Mouse (Mus musculus) heart, postnatal 10 days (tissue): ENCODE results near the gene Rab1a. TPM values are rescaled to one million over a fixed set of nuclear protein-coding genes. Genes with fewer than 3 reads are reported as not detected.
"Not testable (repeated sequence)": the region's sequence is repeated elsewhere in the genome, so short reads cannot be mapped to it uniquely, and the experiment has no call there.

Source experiments
- DNase-seq, 2 experiments: peaks; one replicate each; pipeline ENCODE4 v3.0.0; 2021
- intact Hi-C: fragments of 180-260 bp; cut with DNase I; formaldehyde crosslinking; loops from one replicate; pipeline ENCODE4 v1.15.1; 2025
- total RNA-seq, 2 experiments: library from RNA; stranded (reverse); gene quantifications; 2 replicates each; pipeline ENCODE4 v1.2.3; 2021

The Rab1a gene
- 100 to 1,000 TPM; 163 to 167 TPM for total RNA-seq

DNA sequence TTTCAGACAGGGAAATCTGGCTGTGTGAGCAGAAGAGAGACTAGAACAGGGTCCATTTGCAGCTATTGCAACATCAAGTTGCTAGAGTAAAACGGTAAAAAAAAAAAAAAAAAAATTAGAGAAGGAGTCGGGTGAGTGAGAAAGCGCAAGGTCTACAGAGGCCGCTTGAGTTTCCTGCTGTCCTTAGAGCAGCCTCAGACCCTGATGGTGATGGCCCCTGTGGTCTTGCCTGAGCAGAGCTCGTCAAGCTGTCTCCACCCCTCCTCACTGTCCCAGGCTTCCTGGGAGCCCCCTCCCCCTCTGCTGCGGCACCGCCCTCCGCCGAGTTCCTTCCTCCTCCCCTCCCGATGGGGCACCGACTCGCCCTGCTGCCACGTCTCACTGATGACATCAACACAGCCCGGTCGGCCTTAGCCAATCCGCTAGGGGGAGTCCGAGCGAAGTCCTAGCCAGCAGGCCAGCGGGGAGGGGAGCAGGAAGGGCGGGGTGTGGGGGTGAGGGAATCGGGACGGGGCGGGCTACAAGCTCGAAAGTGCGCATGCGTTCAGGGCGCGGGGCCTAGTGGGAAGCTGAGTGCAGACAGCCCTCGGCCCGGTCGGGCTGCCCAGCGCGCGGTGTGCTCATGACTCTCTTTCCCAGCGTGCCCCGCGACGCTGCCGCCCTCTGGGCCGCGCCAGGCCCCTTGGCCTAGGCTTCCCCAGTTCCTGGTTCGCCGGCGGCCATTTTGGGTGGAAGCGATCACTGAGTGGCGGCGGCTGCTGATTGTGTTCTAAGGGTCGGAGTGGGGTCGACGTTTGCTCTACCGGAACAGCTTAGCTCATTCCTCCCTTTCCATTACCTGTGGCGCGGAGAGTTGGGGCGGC, at the start of gene Rab1a:
Rab1a (plus strand) TSS at position 720 of the 863 bp plus-strand sequence.
- DNase-seq: peak; percentile 100
- intact Hi-C loops: loop anchor here (2.0 to 5.0 kb wide), 3 partner anchors 68 to 201 kb away; partner anchors contain the start of gene Slc1a4

DNA sequence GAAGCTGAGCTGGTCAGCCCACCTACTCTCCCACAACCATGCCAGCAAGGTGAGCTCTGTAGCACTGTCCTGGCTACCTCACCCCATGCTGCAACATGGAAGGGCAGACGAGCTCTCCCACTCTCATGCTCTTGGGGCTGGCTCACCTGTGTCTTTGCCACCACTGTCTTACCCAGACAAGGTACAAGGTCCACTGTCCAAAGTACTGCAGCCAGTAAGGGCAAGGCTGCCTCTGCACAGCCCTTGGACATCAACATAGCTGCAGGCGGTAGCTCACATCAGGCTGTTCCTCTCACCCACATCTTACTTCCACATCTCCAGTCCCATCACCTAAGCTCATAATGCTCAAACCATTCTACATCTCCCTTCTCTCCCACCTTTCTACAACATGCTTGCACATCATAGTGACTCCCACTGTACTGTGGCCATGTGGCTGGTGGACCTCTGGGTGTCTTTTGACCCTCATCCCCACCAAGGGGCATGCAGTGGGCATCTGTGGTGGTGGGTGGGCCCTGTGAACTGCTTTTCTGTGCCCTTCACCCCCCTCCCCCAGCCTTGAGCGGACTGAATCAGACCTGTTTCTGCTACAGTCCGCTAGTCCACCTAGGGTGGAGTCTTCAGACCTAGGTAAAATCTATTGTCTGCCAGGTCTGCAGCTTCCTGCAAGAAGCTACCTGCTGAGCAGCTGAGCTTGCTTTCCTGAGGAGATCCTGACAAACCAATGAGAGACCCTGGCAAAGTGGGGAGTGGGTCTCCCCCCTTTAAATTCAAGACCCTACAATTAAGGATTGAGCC, 48.9 kb upstream of the Rab1a start:
- DNase-seq: no peak

DNA sequence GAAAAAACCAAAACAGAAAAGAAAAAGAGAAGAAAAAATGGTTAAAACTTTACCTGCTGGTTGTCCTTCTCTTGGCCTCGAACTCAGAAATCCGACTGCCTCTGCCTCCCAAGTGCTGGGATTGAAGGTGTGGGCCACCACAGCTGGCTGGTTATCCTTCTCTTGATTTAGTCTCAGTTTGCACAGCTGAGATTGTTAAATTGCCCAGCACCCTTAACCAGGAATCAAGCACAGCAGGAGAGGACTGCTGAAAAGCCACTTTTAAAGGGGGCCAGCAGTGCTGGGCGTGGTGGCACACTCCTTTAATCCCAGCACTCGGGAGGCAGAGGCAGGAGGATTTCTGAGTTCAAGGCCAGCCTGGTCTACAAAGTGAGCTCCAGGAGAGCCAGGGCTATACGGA, 47.7 kb upstream of the Rab1a start:
- DNase-seq, intact Hi-C loops: not testable (repeated sequence)

More for the DNA sequence above, 48.9 kb upstream of the Rab1a start:
- intact Hi-C loops: no loop called here

DNA sequence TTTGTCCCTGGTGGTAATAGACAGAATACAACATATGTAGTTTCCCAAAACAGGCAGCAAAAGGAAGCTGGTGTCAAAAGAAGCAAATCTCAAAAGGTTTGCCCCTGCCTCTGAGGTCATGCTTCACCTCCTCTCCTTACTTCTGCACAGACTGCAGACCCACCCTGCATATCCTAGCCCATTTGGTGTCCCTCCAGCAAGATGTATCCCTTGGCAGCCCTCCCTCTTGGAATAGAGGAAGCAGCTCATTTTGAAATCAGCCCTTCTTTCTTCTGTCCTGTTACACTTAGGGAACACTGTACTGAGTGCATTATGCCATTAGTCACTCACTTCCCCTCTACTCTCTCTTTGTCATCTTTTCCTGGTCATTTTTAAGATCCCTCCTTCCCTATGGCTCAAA, 42.4 kb upstream of the Rab1a start:
- peak in 1 of 2 experiments; percentile 11 for DNase-seq
- intact Hi-C loops: no loop called here

DNA sequence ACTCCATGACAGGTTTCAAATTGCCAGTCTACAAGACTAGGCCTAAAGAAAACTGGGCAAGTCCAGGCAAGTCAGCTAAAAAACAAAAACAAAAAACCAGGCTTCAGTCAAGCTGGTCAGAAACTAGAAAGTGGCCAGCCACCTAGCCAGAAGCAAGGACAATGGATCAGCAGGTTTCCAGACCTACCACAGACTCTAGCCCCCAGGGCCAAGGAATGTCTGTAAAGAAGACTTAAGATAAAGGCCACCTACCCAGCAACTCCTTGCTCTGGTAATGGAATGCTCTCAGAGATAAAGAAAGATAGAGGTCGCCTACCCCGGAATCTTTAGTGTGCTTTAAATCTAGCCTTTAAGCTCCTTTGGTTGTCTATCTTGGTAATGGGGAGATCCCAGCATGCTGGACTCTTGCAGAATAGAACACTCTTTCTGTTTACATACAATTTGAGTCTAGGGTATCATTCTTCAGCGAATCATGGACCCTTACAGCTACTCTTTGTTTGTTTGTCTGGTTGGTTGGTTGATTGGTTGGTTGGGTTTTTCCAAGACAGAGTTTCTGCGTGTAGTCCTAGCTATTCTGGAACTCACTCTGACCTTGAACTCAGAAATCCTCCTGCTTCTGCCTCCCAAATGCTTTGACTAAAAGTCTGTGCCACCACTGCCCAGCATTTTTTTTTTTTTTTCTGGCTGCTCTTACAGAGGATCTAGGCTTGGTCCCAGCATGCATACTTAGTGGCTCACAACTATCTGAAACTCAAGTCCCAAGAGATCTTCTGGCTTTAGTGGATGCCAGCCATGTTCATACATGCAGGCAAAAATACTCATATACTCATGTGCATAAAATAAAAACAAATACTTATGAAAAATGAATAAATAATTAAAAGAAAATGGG, 36.0 kb upstream of the Rab1a start:
- DNase-seq: no peak
- intact Hi-C loops: no loop called here

DNA sequence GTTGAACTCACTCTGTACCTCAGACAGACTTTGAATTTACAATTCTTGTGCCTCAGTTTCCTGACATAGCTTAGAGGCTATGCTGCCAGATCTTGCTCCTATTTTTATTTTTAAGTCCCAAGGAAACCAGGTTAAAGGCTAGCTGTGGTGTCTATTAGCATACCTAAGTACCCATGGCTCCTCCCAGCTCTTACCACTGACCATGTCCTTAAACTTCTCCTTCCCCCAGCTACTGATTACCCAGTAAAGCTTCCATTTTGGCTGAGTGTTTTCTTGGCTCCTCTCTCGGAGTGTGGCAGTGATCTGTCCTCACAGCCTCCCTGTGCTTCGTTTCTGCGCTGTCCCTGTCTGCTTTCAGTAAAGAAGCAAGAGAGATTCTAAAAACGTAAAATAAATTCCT, 35.2 kb upstream of the Rab1a start:
- DNase-seq: no peak
- intact Hi-C loops: no loop called here

DNA sequence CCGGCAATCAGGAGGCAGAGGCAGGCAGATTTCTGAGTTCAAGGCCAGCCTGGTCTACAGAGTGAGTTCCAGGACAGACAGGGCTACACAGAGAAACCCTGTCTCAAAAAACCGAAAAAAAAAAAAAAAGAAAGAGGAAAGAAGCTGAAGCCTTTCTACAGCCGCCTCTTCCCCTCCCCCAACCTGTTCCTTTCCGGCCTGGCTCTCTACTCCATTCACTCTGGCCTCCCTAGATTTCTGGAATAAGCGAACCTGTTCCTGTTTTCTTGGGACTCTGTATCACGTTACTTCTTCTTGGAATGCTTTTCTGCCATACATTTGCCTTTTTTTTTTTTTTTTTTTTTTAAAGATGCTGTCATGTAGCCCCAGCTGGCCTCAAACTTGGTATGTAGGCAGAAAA, 34.8 kb upstream of the Rab1a start:
- intact Hi-C loops, DNase-seq: not testable (repeated sequence)

DNA sequence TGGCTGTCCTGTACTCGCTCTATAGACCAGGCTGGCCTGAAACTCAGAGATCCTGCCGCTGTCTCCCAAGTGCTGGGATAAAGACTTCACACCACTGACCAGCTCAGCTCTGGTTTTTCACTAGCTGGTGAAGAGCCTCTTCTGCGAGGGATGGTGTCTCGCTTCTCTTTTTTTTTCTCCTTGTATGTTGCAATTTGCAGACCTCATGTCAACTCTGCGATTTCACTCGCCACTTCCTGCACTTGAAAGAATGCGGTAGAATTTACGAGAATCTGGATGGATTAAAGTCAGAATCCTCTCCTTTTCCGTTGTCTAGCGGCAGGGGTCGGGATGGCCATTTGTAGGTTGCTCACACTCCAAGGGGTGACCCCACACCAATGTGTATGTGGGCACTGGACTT, 32.3 kb upstream of the Rab1a start:
- DNase-seq: peak in 1 of 2 experiments; percentile 4
- intact Hi-C loops: no loop called here

DNA sequence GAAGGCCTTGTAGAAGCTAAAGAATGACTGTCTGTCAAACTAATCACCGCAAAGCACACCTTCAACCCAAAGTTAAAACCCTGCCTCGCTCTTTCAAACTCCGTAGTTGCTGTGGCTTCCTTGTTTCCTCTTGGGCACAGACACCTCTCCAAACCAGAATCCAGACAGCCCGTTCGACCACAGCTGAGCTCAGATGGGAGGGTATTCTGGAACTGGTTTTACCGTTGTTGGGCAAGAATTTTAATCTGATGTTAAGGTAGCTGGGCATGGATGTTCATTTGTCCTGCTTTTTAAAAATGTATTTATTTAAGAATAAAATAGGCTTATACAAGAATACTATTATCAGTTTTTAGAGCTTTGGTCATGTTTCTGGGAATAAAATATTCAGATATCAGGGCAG, 14.0 kb upstream of the Rab1a start:
- DNase-seq: no peak

DNA sequence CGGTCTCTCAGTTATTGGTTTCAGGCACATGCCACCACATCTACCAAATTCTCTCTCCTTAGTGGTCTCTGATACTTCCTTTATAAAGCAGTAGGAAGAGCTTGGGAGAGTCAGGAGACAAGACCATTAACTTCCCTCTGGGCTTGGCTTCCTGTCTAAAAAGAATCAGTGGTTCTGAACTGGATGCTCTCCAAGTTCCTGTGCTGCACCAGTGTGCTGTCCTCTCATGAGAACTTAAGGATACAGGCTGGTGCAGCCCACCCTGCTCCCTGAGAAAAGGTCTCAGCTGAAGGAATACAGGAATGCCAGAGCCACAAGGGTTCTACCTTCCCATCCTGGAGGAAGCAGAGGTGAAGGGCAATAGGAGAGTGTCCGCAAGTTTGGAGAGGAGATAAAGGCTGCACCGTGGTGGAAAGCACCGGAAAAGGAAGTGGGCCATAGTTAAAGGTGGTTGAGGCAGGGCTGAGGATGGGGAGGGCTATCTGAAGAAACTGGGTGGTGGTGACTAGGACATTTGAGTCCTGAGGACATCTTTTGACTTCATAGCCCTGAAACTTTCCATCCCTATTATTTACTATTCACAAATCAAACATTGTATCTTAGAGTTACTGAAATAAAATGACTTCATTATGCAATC, 8.0 kb upstream of the Rab1a start:
- peak in 1 of 2 experiments; percentile 38 for DNase-seq

More for the DNA sequence above, 14.0 kb upstream of the Rab1a start:
- intact Hi-C loops: no loop called here

DNA sequence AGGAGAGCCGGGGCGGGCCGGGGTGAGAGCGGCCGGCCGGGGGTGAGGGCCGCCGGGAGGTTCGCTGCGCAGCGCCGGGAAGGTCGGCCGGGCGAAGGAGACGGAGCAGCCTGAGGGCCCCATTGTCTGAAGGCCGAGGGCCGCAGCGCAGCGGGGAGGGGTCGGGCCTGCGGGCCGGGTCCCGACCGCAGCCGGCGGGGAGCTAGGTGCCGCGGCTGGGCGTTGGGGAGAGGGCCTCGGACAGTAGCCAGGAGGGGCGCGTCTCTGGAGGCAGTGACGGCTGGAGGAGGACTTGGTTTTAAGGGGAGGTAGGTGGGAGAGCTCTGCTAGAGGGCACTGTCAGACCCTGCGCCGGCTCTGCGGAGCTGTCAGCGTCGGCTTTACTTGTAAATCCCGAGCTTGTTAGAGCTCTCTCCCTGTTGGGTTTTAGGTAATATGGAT, 449 bp downstream of the Rab1a start:
- intact Hi-C loops: loop anchor here (2.0 to 5.0 kb wide), 3 partner anchors 69 to 201 kb away; partner anchors contain the start of gene Slc1a4
- DNase-seq: peak; percentile 69 to 76

More for the DNA sequence above, 8.0 kb upstream of the Rab1a start:
- intact Hi-C loops: no loop called here

DNA sequence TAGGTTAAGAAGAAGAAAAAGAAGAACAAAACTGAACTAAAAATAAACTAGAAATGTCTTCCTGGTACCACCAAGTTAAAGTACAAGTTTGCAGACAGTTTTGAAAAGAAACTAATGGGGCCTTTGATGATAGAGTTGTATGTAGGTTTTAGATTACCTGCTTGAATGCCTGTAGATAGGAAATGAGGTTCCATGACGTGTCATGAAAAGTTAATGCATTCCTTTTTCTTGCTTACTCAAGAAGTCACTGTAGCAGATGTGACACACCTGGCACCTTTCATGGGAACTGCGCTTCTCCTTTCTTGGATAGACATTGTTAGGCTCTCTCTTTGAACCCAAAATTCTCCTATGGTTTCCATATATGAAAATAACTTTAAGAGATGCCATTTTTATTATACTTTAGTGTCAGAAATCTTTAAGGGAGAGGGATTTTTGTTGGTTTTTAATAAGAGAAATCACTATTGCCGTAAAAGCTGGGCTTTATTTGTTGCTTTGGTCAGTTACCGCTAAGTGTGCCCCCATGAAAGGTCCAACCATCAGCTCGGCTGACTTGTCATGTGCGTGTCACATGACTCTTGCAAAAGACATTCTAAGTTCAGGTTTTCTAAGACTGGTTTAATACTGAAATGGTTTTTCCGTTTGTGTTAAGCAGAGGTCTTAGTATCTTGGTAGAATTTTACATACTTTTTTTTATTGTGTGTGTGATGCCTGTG, 1.2 kb downstream of the Rab1a start:
- intact Hi-C loops: loop anchor here (5.0 kb wide), 2 partner anchors 130 to 200 kb away; partner anchors contain the start of gene Slc1a4
- peak in 1 of 2 experiments; percentile 35 for DNase-seq

DNA sequence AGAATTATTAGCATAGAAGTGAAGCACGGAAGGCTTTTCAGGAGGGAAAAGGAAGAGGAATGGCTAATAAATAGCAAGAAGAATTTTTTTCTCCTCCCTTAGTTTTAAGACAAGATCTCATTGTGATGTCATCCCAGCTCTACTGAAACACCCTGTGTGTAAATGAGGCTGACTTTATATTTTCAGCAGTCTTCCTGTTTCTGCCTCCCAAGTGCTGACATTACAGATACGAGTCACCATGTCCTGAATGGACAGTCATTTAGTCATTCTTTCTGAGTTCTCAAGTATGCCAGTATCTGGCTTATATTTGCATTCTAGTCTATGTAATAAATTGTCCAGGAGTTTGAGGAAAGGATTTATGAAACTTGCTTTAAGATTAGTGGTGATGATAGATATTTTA, 3.1 kb downstream of the Rab1a start:
- DNase-seq: no peak
- intact Hi-C loops: loop anchor here (5.0 kb wide), 2 partner anchors 128 to 198 kb away; partner anchors contain the start of gene Slc1a4

DNA sequence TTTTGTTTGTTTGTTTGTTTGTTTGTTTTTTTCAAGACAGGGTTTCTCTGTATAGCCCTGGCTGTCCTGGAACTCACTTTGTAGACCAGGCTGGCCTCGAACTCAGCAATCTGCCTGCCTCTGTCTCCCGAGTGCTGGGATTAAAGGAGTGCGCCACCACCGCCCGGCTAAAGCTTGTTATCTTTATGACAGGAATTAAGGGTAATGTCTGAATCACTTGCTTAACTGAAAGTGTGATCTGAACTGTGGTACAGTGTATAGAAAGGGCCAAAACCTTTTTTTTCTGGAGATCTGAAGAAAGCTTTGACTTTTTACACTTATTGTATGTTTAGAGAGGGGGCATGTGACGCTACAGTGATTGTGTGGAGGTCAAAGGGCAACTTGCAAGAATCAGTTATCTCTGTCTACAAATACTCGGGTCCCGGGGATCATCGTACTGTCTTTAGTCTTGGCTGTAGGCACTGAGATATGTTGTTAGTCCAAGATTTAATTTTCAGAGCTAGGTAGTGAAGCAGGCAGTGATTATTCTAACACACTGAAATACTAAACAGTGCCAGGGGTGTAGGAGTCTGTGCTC, 3.7 kb downstream of the Rab1a start:
- no peak for DNase-seq
- intact Hi-C loops: loop anchor here (5.0 kb wide), 3 partner anchors 127 to 278 kb away; partner anchors contain the start of gene Slc1a4

DNA sequence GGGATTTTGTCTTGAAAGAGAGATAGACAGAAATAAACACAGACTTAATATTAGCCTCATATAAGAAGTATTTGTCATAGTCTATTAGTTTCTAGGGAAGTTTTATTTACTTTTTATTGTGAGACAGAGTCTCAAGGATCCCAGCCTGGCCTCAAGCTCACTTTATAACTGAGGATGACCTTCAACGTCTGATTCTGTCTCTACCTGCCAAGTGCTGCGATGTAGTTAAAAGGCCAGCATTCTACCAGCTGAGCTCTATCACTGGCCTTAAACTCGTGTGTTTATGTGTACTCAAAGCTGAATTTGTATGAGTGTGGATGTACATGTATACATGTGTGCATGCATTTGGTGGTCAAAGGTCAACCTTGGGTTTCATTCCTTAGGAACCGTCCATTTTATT, 4.3 kb downstream of the Rab1a start:
- no peak for DNase-seq
- intact Hi-C loops: loop anchor here (5.0 kb wide), 1 partner anchor 278 kb away; no protein-coding TSS in a partner anchor

DNA sequence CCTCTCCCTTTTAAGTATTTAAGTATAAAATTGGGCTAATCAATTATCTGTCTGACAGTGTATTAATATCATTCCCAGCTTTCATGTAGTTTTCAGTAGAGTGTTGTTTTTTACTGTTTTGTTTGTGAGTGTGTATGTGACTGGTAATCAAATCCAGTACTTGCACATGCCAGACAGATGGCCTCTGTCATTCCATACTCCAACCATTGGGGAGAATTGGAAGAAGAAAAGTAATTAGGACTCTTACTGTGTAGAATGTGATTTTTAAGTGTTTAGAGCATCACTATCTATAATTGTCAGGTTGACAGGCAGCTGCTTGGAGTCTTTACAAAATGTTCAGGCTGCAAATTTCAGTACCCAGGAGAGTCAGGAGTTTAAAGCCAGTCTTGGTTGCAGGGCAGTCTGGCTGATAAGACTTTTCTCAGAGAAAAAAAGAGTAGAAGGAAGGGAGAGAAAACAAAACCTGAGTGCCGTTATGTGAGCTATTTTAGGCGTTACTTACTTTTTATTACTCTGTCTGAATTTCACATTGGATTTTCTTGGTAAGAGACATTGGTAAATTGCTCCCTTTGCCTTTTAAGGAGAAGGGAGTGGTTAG, 5.5 kb downstream of the Rab1a start:
- intact Hi-C loops: loop anchor here (5.0 kb wide), 1 partner anchor 279 kb away; no protein-coding TSS in a partner anchor
- no peak for DNase-seq

DNA sequence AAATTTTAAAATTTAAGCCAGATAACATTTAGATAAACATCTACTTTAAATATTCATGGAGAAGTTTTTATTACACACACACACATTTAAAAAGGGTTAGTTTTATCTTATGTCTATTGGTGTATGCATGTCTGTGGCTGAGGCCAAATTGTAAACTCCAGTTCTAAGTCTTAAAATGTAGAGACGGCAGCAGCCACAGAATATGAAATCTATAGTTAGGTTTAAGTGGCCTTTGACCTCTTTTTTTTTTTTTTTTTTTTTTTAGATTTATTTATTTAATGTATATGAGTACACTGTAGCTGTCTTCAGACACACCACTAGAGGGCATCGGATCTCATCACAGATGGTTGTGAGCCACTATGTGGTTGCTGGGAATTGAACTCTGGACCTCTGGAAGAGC, 6.4 kb downstream of the Rab1a start:
- DNase-seq: no peak
- intact Hi-C loops: loop anchor here (5.0 kb wide), 1 partner anchor 280 kb away; no protein-coding TSS in a partner anchor

DNA sequence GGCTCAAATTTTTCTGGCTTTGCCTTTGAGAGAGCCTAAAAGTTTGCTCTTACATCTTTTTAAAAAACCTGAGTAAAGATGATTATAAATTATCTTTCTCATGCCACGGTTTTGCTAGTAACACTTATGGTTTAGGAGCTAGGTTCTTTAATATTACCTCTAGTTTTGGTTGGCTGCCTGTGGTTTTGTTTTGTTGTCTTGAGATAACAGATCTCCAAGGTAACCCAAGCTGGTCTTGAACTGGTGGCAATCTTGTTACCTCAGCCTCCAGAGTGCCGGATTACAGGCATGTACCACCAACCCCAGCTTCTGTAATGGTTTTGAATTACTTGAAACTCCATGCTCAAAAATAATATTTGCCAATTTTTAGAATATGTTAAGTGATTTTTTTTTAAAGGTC, 10.6 kb downstream of the Rab1a start:
- intact Hi-C loops: loop anchor here (5.0 kb wide), 1 partner anchor 35 kb away; the partner anchor contains the start of gene Cep68
- no peak for DNase-seq
